Mouse (Mus musculus): Measurements from ENCODE around the gene Glrx2. TPM values are rescaled to one million over a fixed set of nuclear protein-coding genes. Genes with fewer than 3 reads are reported as not detected.

Glrx2 gene
- polyA plus RNA-seq, 2 experiments = 65.8 to 74.4 TPM

DNA sequence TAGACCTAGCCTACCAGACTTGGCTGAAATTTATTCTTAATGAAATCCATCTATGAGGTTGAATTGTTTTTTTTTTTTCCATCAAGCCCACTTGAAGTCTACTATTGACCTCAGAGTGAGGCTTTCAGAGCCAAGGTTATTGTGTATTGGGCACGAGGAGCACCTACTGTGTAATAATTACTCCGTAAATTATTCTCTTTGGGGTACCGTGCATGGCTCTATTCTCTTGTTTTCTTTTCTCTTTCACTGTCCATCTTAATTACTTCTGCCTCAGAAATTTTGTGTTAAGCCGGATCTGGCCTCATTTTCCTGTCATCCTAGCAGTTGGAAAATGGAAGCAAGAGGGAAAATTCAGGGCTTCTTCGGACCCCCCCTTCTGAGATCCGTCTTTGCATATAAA, 26.0 kb downstream of the Glrx2 start:
- DNase-seq (ENCODE audit: low spot score) (no peak), ATAC-seq (ENCODE audit: low FRiP score, low read depth) (no peak)
- 93% methylated on average over 6 of the region's 6 CpGs for whole genome bisulfite sequencing
- TF ChIP-seq POLR2A (IDR thresholded peaks at IDR 0.05; ENCODE audit: borderline replicate concordance, extremely low read depth, insufficient read depth, insufficient read length) = no peak
- Histone ChIP-seq H3K36me3 (ENCODE audit: control insufficient read depth, insufficient read depth, low read length) (peaks cover 41% of the 10 kb centered on the region), H3K9me3 (ENCODE audit: control insufficient read depth, low read length) (no peaks in the 10 kb centered on the region), H3K9ac (ENCODE audit: low read depth, low read length, severe bottlenecking) (no peak overlapping the region), H3K4me3 (replicated peaks; ENCODE audit: low read length) (no peak overlapping the region), H3K4me2 (replicated peaks; ENCODE audit: low read depth, low read length, severe bottlenecking) (no peak overlapping the region), H3K27me3 (ENCODE audit: control insufficient read depth, insufficient read depth, low read length) (no peaks in the 10 kb centered on the region), H3K4me1 (ENCODE audit: control insufficient read depth, insufficient read depth, low read length) (peaks cover 3% of the 10 kb centered on the region; the same call in 1 of the 2 replicates), H3K27ac (replicated peaks; ENCODE audit: low read depth, low read length) (no peak overlapping the region)

DNA sequence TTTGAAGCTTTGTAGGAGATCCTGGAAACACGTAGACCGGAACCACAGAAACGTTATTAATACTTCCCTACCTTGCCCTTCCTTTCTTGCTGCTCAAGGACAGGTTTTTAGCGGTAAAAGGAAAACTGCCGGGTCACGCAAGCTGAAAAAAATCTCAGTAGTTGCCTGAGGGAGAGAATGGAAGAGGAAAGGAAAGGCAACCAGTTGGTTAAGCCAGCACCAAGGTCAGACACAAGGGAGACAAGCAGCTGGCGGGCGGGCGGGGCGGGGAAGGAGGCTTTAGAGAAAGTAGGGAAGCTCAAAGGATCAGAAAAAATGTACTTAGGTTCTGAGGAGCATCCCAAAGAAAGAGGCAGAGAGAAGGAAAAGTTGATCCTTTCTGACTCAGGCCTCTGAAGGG, 29.7 kb downstream of the Glrx2 start:
- Histone ChIP-seq H3K27me3 (ENCODE audit: control insufficient read depth, insufficient read depth, low read length) (no peaks in the 10 kb centered on the region), H3K4me2 (replicated peaks; ENCODE audit: low read depth, low read length, severe bottlenecking) (no peak overlapping the region), H3K4me1 (ENCODE audit: control insufficient read depth, insufficient read depth, low read length) (no peaks in the 10 kb centered on the region), H3K9me3 (ENCODE audit: control insufficient read depth, low read length) (no peaks in the 10 kb centered on the region), H3K36me3 (ENCODE audit: control insufficient read depth, insufficient read depth, low read length) (peaks cover 50% of the 10 kb centered on the region), H3K9ac (ENCODE audit: low read depth, low read length, severe bottlenecking) (no peak overlapping the region), H3K4me3 (replicated peaks; ENCODE audit: low read length) (no peak overlapping the region), H3K27ac (replicated peaks; ENCODE audit: low read depth, low read length) (no peak overlapping the region)
- ATAC-seq (ENCODE audit: low FRiP score, low read depth) = no peak
- WGBS = 88% methylated on average over 10 of the region's 10 CpGs
- no peak for TF ChIP-seq POLR2A (IDR thresholded peaks at IDR 0.05; ENCODE audit: borderline replicate concordance, extremely low read depth, insufficient read depth, insufficient read length)
- DNase-seq (ENCODE audit: low spot score) = no peak

DNA sequence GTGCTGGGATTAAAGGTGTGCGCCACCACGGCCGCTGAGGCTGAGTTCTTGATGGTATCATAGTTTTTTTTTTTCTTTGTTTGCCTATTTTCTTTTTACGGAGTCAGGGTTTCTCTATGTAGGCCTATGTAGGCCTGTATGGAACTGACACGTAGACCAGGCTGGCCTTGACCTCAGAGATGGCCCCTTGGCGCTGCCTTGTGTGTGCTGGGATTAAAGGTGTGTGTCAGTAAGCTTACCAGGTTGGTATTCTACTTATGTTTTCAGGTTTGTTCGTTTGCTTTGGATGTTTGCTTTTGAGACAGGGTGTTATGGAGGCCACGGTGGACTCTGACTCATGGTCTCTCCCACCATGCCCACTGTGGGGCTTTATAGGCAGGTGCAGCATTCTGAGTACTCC, 46.0 kb downstream of the Glrx2 start:
- no peaks in the 10 kb centered on the region for H3K27me3 ChIP-seq (ENCODE audit: control insufficient read depth, insufficient read depth, low read length)
- no peak overlapping the region for H3K27ac ChIP-seq (replicated peaks; ENCODE audit: low read depth, low read length)
- no peak for TF ChIP-seq POLR2A (IDR thresholded peaks at IDR 0.05; ENCODE audit: borderline replicate concordance, extremely low read depth, insufficient read depth, insufficient read length)
- no peaks in the 10 kb centered on the region for H3K9me3 ChIP-seq (ENCODE audit: control insufficient read depth, low read length)
- DNase-seq (ENCODE audit: low spot score) (no peak), ATAC-seq (ENCODE audit: low FRiP score, low read depth) (no peak)
- WGBS = 94% methylated on average over 8 of the region's 8 CpGs
- H3K4me3 ChIP-seq (replicated peaks; ENCODE audit: low read length) = no peak overlapping the region
- H3K36me3 ChIP-seq (ENCODE audit: control insufficient read depth, insufficient read depth, low read length) = peaks cover 63% of the 10 kb centered on the region
- no peak overlapping the region for H3K9ac ChIP-seq (ENCODE audit: low read depth, low read length, severe bottlenecking)
- no peak overlapping the region for H3K4me2 ChIP-seq (replicated peaks; ENCODE audit: low read depth, low read length, severe bottlenecking)
- no peaks in the 10 kb centered on the region for H3K4me1 ChIP-seq (ENCODE audit: control insufficient read depth, insufficient read depth, low read length)

DNA sequence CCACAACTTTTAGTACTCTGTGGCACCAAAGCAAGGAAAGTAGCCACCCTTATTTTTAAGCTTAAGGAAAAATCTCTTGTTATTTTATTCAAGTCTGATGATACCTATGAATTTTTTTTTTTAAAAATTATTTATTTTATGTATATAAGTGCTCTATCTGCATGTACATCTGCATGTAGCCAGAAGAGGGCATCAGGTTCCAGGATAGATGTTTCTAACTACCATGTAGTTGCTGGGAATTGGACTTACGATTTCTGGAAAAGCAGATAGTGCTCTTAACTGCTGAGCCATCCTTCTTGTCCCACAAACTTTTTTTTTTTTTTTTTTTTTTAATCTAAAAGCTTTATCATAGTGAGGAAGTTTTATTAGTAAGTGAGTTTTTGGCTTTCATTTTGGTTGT, 48.3 kb downstream of the Glrx2 start:
- H3K27ac ChIP-seq (replicated peaks; ENCODE audit: low read depth, low read length) = no peak overlapping the region
- peaks cover 42% of the 10 kb centered on the region for H3K36me3 ChIP-seq (ENCODE audit: control insufficient read depth, insufficient read depth, low read length)
- H3K9me3 ChIP-seq (ENCODE audit: control insufficient read depth, low read length) = no peaks in the 10 kb centered on the region
- H3K27me3 ChIP-seq (ENCODE audit: control insufficient read depth, insufficient read depth, low read length) = no peaks in the 10 kb centered on the region
- no peak overlapping the region for H3K4me2 ChIP-seq (replicated peaks; ENCODE audit: low read depth, low read length, severe bottlenecking)
- no peaks in the 10 kb centered on the region for H3K4me1 ChIP-seq (ENCODE audit: control insufficient read depth, insufficient read depth, low read length)
- ATAC-seq (ENCODE audit: low FRiP score, low read depth) (no peak), DNase-seq (ENCODE audit: low spot score) (no peak)
- H3K4me3 ChIP-seq (replicated peaks; ENCODE audit: low read length) = no peak overlapping the region
- WGBS = 78% methylated on average over 1 of the region's 1 CpGs
- no peak overlapping the region for H3K9ac ChIP-seq (ENCODE audit: low read depth, low read length, severe bottlenecking)
- no peak for TF ChIP-seq POLR2A (IDR thresholded peaks at IDR 0.05; ENCODE audit: borderline replicate concordance, extremely low read depth, insufficient read depth, insufficient read length)

DNA sequence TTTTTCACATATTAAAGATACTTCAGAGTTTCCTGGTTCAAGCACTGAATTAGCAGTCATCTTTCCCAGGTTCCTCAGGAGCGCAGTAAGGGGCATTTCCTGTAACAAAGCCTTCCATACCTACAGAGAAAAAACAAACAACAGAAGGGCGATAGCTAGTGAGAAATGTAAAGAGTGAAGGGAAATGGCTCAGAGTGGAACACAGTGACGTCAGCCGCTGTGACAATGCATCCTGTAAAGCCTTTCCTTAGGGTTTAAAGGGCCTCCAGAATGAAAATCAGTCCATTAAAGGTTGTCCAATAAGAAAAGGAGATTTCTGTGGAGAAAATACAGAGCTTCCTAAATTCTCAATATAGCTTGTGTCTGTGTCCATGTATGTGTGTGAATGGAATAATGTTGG, 49.7 kb downstream of the Glrx2 start:
- Histone ChIP-seq H3K27me3 (ENCODE audit: control insufficient read depth, insufficient read depth, low read length) (no peaks in the 10 kb centered on the region), H3K27ac (replicated peaks; ENCODE audit: low read depth, low read length) (no peak overlapping the region), H3K9me3 (ENCODE audit: control insufficient read depth, low read length) (no peaks in the 10 kb centered on the region), H3K4me1 (ENCODE audit: control insufficient read depth, insufficient read depth, low read length) (no peaks in the 10 kb centered on the region), H3K36me3 (ENCODE audit: control insufficient read depth, insufficient read depth, low read length) (peaks cover 42% of the 10 kb centered on the region), H3K9ac (ENCODE audit: low read depth, low read length, severe bottlenecking) (no peak overlapping the region), H3K4me3 (replicated peaks; ENCODE audit: low read length) (no peak overlapping the region), H3K4me2 (replicated peaks; ENCODE audit: low read depth, low read length, severe bottlenecking) (no peak overlapping the region)
- ATAC-seq (ENCODE audit: low FRiP score, low read depth) = no peak
- TF ChIP-seq POLR2A (IDR thresholded peaks at IDR 0.05; ENCODE audit: borderline replicate concordance, extremely low read depth, insufficient read depth, insufficient read length) = no peak
- WGBS = 87% methylated on average over 4 of the region's 4 CpGs
- DNase-seq (ENCODE audit: low spot score) = no peak

DNA sequence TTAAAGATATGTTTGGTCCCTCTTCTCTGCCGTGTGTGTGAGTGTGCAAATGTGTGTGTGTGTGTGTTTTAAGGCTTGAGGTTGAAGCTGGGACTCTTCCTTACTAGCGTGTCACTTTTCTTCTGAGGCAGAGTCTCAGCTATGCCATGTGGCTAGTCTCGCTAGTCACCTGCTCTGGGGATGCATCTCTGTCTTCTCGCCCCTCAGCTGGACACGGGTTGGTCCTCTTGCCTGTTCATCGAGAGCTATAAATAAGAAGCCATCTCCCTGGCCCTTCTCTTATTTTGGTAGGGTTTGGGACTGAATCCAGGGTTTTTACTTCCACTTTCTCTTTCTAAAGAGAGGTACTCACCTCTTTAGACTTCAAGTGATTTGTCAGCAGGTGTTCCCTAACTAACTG, 50.1 kb downstream of the Glrx2 start:
- H3K9me3 ChIP-seq (ENCODE audit: control insufficient read depth, low read length) = no peaks in the 10 kb centered on the region
- H3K36me3 ChIP-seq (ENCODE audit: control insufficient read depth, insufficient read depth, low read length) = peaks cover 38% of the 10 kb centered on the region
- no peaks in the 10 kb centered on the region for H3K27me3 ChIP-seq (ENCODE audit: control insufficient read depth, insufficient read depth, low read length)
- no peak for DNase-seq (ENCODE audit: low spot score)
- 91% methylated on average over 6 of the region's 6 CpGs for WGBS
- ATAC-seq (ENCODE audit: low FRiP score, low read depth) = no peak
- H3K4me1 ChIP-seq (ENCODE audit: control insufficient read depth, insufficient read depth, low read length) = no peaks in the 10 kb centered on the region
- TF ChIP-seq POLR2A (IDR thresholded peaks at IDR 0.05; ENCODE audit: borderline replicate concordance, extremely low read depth, insufficient read depth, insufficient read length) = no peak
- no peak overlapping the region for H3K4me2 ChIP-seq (replicated peaks; ENCODE audit: low read depth, low read length, severe bottlenecking)
- no peak overlapping the region for H3K27ac ChIP-seq (replicated peaks; ENCODE audit: low read depth, low read length)
- H3K9ac ChIP-seq (ENCODE audit: low read depth, low read length, severe bottlenecking) = no peak overlapping the region
- H3K4me3 ChIP-seq (replicated peaks; ENCODE audit: low read length) = no peak overlapping the region

Measured in limb, embryonic 14.5 days (tissue).